Mouse (Mus musculus) lung, embryonic 15.5 days (tissue): Measurements from ENCODE around the gene Ptprn2. TPM values are rescaled to one million over a fixed set of nuclear protein-coding genes. Genes with fewer than 3 reads are reported as not detected.
A peak's percentile ranks its signal among the peaks of the same experiment; 100 is the strongest.

Source experiments
- ATAC-seq: fragments of 200-750 bp; cut with Nextera tagmentation; 2 replicates; pipeline ENCODE4 v1.8.0; 2017; ENCODE audit warnings: moderate number of reproducible peaks, borderline replicate concordance; ENCODE audit not compliant: low FRiP score, low TSS enrichment; ENCODE audit errors: extremely low read depth
- H3K27ac ChIP-seq: fragments of 300-500 bp; sonication (generic); 2 replicates; pipeline ENCODE4 v1.5.1; 2015; ENCODE audit warnings: moderate library complexity, mild to moderate bottlenecking, inconsistent platforms
- H3K27me3 ChIP-seq: fragments of 300-500 bp; sonication (generic); 2 replicates; pipeline ENCODE4 v1.6.1; 2015; ENCODE audit warnings: inconsistent platforms
- H3K36me3 ChIP-seq: fragments of 300-500 bp; sonication (generic); 2 replicates; pipeline ENCODE4 v1.6.1; 2015; ENCODE audit warnings: inconsistent platforms
- H3K4me1 ChIP-seq: fragments of 300-500 bp; sonication (generic); 2 replicates; pipeline ENCODE4 v1.6.1; 2015; ENCODE audit warnings: inconsistent platforms
- H3K4me2 ChIP-seq: fragments of 300-500 bp; sonication (generic); 2 replicates; pipeline ENCODE4 v1.6.1; 2015; ENCODE audit warnings: inconsistent platforms, mild to moderate bottlenecking, moderate library complexity
- H3K4me3 ChIP-seq: fragments of 300-500 bp; sonication (generic); 2 replicates; pipeline ENCODE4 v1.5.1; 2015; ENCODE audit warnings: mild to moderate bottlenecking, inconsistent platforms
- H3K9ac ChIP-seq: fragments of 300-500 bp; sonication (generic); 2 replicates; pipeline ENCODE4 v1.6.1; 2015; ENCODE audit warnings: inconsistent platforms
- H3K9me3 ChIP-seq: fragments of 300-500 bp; sonication (generic); 2 replicates; pipeline ENCODE4 v1.6.1; 2016; ENCODE audit warnings: inconsistent platforms
- WGBS: fragments of 180-500 bp; shearing (Covaris S2); methylation state at CpG from one replicate; pipeline ENCODE4 v1.1.7; 2015; 5-methylcytosine and 5-hydroxymethylcytosine counted together
- polyA plus RNA-seq: library from polyadenylated mRNA; unstranded; fragments of >200 nt; fragmentation: Nextera tagmentation; extraction: Ambion mirVana; gene quantifications from 2 replicates; pipeline ENCODE4 v1.2.1, GENCODE M21; 2015

The Ptprn2 gene
- polyA plus RNA-seq, 1 experiment from 2014 or later, result 0.16 TPM

- no peak overlapping the region for H3K4me3 ChIP-seq
- no peaks in the 10 kb centered on the region for H3K36me3 ChIP-seq
- no peak overlapping the region for H3K27ac ChIP-seq
- 35% methylated on average over 4 of the region's 4 CpGs for WGBS
- no peak overlapping the region for H3K4me2 ChIP-seq
- 0 out of 2 replicates have a peak, but pooled peaks cover 3% of the 10 kb centered on the region for H3K4me1 ChIP-seq
- ATAC-seq, result peak; percentile 81; the same call in 1 of the 2 replicates
- no peaks in the 10 kb centered on the region for H3K27me3 ChIP-seq
- no peaks in the 10 kb centered on the region for H3K9me3 ChIP-seq
- no peak overlapping the region for H3K9ac ChIP-seq
These were observed 728.8 kb downstream of the Ptprn2 start for GRCm38 (mm10) chr12:117214272-117214671.

- Histone ChIP-seq H3K4me3 (no peak overlapping the region), H3K4me2 (no peak overlapping the region), H3K27me3 (no peaks in the 10 kb centered on the region), H3K9me3 (no peaks in the 10 kb centered on the region), H3K27ac (no peak overlapping the region), H3K9ac (no peak overlapping the region), H3K4me1 (0 out of 2 replicates have a peak, but pooled peaks cover 3% of the 10 kb centered on the region), H3K36me3 (no peaks in the 10 kb centered on the region)
- 74% methylated on average over 5 of the region's 5 CpGs for WGBS
- no peak for ATAC-seq
These were observed 729.4 kb downstream of the Ptprn2 start for GRCm38 (mm10) chr12:117214919-117215318.

- WGBS, result 73% methylated on average over 4 of the region's 4 CpGs
- Histone ChIP-seq H3K27me3 (no peaks in the 10 kb centered on the region), H3K4me1 (no peaks in the 10 kb centered on the region), H3K4me2 (no peak overlapping the region), H3K4me3 (no peak overlapping the region), H3K9ac (no peak overlapping the region), H3K36me3 (no peaks in the 10 kb centered on the region), H3K9me3 (no peaks in the 10 kb centered on the region), H3K27ac (no peak overlapping the region)
- no peak for ATAC-seq
These were observed 736.4 kb downstream of the Ptprn2 start for GRCm38 (mm10) chr12:117221909-117222308.

- Histone ChIP-seq H3K36me3 (no peaks in the 10 kb centered on the region), H3K4me3 (no peak overlapping the region), H3K4me2 (no peak overlapping the region), H3K4me1 (no peaks in the 10 kb centered on the region), H3K27ac (no peak overlapping the region), H3K9me3 (no peaks in the 10 kb centered on the region), H3K9ac (no peak overlapping the region), H3K27me3 (no peaks in the 10 kb centered on the region)
- 70% methylated on average over 1 of the region's 1 CpGs for WGBS
- ATAC-seq, result no peak
These were observed 738.5 kb downstream of the Ptprn2 start for GRCm38 (mm10) chr12:117224036-117224435.

DNA sequence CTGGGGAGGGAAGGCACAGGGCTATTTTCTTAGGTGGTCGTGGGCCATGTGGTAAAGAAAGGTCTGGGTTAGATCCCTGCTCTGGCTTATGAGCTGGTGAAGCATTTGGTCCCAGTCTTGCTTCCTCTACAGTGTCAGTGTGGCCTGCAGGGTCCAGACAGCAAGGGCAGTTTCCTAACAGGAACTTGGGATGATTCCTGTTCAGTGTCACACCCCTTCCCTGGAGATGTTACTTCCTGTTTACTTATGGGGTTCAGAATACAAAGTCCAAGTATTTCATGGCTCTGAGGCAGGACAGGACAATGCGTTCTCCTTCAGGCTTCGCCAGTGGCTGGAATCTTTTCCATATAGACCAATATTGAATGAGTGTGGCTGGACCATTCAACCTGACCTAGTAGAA lies 741.7 kb downstream of the Ptprn2 start:
- Histone ChIP-seq H3K4me3 (no peak overlapping the region), H3K4me1 (no peaks in the 10 kb centered on the region), H3K4me2 (no peak overlapping the region), H3K9ac (no peak overlapping the region), H3K27me3 (no peaks in the 10 kb centered on the region), H3K9me3 (no peaks in the 10 kb centered on the region), H3K27ac (no peak overlapping the region), H3K36me3 (no peaks in the 10 kb centered on the region)
- no peak for ATAC-seq
- 69% methylated on average over 3 of the region's 3 CpGs for WGBS

- 77% methylated on average over 4 of the region's 4 CpGs for WGBS
These were observed 743.9 kb downstream of the Ptprn2 start for GRCm38 (mm10) chr12:117229442-117229841.

DNA sequence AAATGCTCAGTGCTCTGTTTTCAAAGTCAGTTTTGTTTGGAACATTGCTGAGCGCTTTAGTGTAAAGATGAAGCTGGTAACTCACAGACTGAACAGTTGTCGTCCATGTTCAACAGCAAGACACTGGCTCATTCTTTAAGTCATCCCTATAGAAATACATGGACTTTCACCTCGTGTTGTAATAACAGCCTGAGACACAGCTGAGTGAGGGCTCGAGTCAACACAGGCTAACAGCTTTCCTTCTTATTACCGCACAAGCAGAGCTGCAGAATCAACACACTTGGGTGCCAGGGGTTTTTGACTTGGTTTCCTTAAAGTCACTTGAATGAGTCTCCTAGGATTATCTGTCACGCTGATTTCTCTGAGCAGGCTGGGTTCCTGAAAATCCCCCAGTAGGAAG lies 744.8 kb downstream of the Ptprn2 start:
- no peaks in the 10 kb centered on the region for H3K36me3 ChIP-seq
- no peak for ATAC-seq
- WGBS, result 78% methylated on average over 6 of the region's 6 CpGs
- H3K4me2 ChIP-seq, result no peak overlapping the region
- H3K27ac ChIP-seq, result no peak overlapping the region
- H3K9ac ChIP-seq, result no peak overlapping the region
- no peaks in the 10 kb centered on the region for H3K27me3 ChIP-seq
- no peaks in the 10 kb centered on the region for H3K4me1 ChIP-seq
- H3K4me3 ChIP-seq, result no peak overlapping the region
- no peaks in the 10 kb centered on the region for H3K9me3 ChIP-seq

More at GRCm38 (mm10) chr12:117229442-117229841, 743.9 kb downstream of the Ptprn2 start:
- H3K9ac ChIP-seq, result no peak overlapping the region
- H3K4me3 ChIP-seq, result no peak overlapping the region
- H3K4me1 ChIP-seq, result no peaks in the 10 kb centered on the region
- no peaks in the 10 kb centered on the region for H3K9me3 ChIP-seq
- H3K27ac ChIP-seq, result no peak overlapping the region
- no peaks in the 10 kb centered on the region for H3K36me3 ChIP-seq
- H3K4me2 ChIP-seq, result no peak overlapping the region
- ATAC-seq, result no peak
- H3K27me3 ChIP-seq, result no peaks in the 10 kb centered on the region

DNA sequence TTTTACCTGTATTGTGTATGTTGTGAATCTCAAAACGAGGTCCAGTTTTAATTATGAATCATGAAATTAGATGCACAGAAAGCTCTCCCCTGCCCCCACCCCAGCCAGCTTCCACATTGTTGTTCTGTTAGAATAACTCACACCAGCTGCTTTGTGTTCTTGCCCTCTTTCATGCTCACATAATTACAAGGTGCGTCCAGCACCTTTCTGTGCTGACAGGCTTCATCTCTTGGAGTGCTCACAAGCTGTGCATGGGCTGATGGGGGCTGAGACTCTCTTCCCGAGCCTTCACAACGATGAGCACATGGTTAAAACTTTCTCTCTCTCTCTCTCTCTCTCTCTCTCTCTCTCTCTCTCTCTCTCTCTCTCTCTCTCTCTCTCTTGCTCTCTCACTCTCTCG lies 746.3 kb downstream of the Ptprn2 start:
- no peaks in the 10 kb centered on the region for H3K27me3 ChIP-seq
- no peaks in the 10 kb centered on the region for H3K4me1 ChIP-seq
- no peak for ATAC-seq
- WGBS, result 71% methylated on average over 5 of the region's 5 CpGs
- H3K9me3 ChIP-seq, result no peaks in the 10 kb centered on the region
- H3K9ac ChIP-seq, result no peak overlapping the region
- H3K4me2 ChIP-seq, result no peak overlapping the region
- no peak overlapping the region for H3K27ac ChIP-seq
- no peaks in the 10 kb centered on the region for H3K36me3 ChIP-seq
- no peak overlapping the region for H3K4me3 ChIP-seq

GRCm38 (mm10) chr12:117235114-117235513 lies 749.6 kb downstream of the Ptprn2 start:
- no peak overlapping the region for H3K4me2 ChIP-seq
- H3K27me3 ChIP-seq, result no peaks in the 10 kb centered on the region
- H3K36me3 ChIP-seq, result no peaks in the 10 kb centered on the region
- H3K4me3 ChIP-seq, result no peak overlapping the region
- H3K9ac ChIP-seq, result no peak overlapping the region
- ATAC-seq, result no peak
- no peak overlapping the region for H3K27ac ChIP-seq
- no peaks in the 10 kb centered on the region for H3K4me1 ChIP-seq
- no peaks in the 10 kb centered on the region for H3K9me3 ChIP-seq

DNA sequence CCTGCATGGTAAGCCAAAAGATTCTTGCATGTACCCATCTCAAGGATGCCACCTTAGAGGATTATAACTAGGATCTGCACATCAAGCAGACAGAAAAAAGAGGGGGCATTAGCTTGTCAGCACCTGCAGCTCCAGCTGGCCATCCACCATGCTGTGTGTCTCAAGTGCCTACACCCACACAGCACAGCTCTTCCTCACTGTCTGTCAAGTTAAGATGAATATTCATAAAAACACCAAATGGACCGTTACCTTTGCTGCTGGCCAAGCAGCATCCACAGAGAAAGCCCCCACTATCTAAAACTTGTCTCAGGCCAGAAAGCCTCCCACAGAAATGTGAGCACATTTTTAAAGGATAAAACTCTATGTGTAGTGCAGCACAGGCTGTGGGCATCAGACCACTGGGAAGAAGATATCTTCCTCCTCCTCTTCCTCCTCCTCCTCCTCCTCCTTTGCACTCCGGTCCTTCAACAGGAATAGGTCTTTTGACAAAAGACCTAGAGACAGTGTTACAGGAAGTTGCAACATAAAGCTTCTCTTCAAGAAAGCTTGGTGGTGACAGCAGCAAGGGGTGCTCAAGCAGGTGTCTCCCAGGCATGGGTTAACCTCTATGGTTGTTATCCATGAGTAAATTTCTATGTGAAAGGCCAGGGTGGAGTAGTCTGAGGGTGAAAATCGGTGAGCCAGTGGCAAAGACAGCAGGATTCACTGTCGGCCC lies 750.7 kb downstream of the Ptprn2 start:
- no peak overlapping the region for H3K4me2 ChIP-seq
- 71% methylated on average over 4 of the region's 4 CpGs for WGBS
- ATAC-seq, result no peak

DNA sequence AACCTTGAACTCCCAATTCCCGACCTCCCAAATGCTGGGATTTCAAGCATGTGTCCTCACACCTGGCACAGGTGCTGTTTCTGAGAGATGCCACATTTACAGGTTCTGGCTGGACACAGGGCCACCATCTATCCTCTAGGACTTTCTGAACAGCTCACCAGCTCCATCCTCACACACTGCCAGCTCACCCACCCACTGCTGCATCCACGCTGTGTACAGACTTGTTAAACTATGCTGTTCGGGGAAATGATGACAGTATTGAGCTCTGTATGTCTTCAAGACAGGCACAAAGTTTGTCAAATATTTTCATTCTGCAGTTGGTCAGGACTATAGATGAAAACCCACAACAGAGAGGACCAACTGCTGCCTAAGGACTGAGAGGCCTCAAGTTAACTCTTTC lies 751.5 kb downstream of the Ptprn2 start:
- no peaks in the 10 kb centered on the region for H3K36me3 ChIP-seq
- H3K4me1 ChIP-seq, result no peaks in the 10 kb centered on the region
- no peak for ATAC-seq
- H3K9ac ChIP-seq, result no peak overlapping the region
- 80% methylated on average over 3 of the region's 3 CpGs for WGBS
- no peak overlapping the region for H3K4me2 ChIP-seq
- H3K27ac ChIP-seq, result no peak overlapping the region
- H3K27me3 ChIP-seq, result no peaks in the 10 kb centered on the region
- no peaks in the 10 kb centered on the region for H3K9me3 ChIP-seq
- no peak overlapping the region for H3K4me3 ChIP-seq

More for the DNA sequence above, 750.7 kb downstream of the Ptprn2 start:
- Histone ChIP-seq H3K4me3 (no peak overlapping the region), H3K27ac (no peak overlapping the region), H3K27me3 (no peaks in the 10 kb centered on the region), H3K4me1 (no peaks in the 10 kb centered on the region), H3K9ac (no peak overlapping the region), H3K36me3 (no peaks in the 10 kb centered on the region), H3K9me3 (no peaks in the 10 kb centered on the region)

DNA sequence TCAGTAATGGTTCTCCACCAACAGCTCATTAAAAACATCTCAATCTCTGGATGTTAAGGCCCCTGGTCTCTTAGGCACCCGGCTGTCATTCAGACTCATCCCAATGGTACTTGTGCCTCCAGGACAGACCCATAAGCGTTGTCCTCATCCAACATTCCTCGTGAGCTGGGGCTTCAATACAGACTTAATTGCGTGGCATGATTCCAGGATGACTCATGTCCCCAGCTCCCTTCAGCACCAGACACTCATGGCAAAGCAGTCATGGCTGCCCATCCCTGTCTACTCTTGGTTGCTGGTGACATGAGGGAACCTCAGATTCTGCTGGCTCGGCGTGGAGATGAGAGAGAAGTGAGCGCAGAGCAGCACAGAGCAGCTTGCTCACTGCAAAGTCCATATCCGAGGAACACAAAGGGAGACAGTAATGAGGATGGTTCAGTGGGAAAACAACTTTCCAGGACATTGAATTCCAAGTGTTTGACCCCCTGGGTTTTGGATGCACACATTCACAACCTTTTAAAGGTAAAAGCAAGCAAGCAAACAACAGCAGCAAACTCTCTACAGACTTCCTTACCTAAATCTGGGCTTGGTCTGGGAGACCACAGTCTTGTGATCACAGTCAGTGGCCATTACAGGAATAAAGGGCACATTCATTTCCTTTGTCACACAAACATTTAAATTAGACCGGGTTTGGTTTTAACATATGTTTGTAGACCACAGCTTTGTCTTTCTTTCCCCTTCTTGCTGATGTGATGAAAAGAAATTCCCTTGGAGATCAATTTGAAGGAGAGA lies 754.6 kb downstream of the Ptprn2 start:
- 66% methylated on average over 9 of the region's 9 CpGs for WGBS
- Histone ChIP-seq H3K9me3 (no peaks in the 10 kb centered on the region), H3K4me3 (no peak overlapping the region), H3K27ac (no peak overlapping the region), H3K4me2 (no peak overlapping the region), H3K9ac (no peak overlapping the region), H3K27me3 (no peaks in the 10 kb centered on the region), H3K4me1 (no peaks in the 10 kb centered on the region), H3K36me3 (no peaks in the 10 kb centered on the region)
- ATAC-seq, result no peak
